Mouse (Mus musculus): Measurements from ENCODE around the gene Meig1.
A peak's percentile ranks its signal among the peaks of the same experiment; 100 is the strongest.

GRCm38 (mm10) chr2:3418883-3419431, 3.5 kb downstream of the Meig1 start:
- no peak for TF ChIP-seq CTCF (IDR thresholded peaks at IDR 0.05; ENCODE audit: borderline replicate concordance, extremely low read depth, insufficient read depth, insufficient read length)
- peak; percentile 29; the same call in 1 of the 2 replicates for TF ChIP-seq POLR2A (IDR thresholded peaks at IDR 0.05; ENCODE audit: borderline replicate concordance, extremely low read depth, insufficient read depth, insufficient read length, poor library complexity, severe bottlenecking)
